Mouse (Mus musculus): Measurements from ENCODE around the gene Bcl2.
A peak's percentile ranks its signal among the peaks of the same experiment; 100 is the strongest.
"Not testable (repeated sequence)": the region's sequence is repeated elsewhere in the genome, so short reads cannot be mapped to it uniquely, and the experiment has no call there.

The Bcl2 gene

DNA sequence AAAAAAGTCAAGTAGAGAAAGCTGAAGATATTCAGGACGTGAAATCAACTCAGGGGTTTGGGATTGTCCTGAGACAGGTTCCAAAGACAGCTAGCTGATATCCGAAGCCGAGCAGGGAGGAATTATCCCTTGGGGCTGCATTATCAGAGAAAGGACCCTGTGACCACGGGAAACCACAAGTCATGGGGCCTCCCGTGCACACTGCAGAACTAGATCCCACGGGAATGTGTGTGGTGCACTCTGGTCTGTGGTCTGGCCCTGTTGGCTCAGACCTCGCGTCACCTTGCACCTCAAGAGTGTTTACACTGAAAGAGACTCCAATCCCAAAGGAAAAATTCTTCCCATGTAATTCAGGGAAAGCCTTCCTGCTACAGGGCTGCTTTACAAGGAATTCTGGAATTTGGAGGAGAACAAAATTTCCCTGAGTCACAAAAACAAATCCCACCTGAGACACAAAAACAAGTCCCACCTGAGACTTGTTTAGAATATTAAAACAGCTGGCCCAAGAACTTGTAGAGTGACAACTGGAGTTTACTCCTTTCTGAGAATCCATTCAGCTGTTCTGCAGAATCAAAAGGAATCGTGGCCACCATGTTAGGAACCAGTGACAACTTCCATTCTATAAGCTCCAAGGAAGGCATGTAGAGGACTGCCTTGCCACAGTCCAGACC is 158.4 kb downstream of the Bcl2 start:
- no peak for DNase-seq (ENCODE audit: low read depth)

- DNase-seq (ENCODE audit: low read depth), result no peak
These were observed 159.9 kb downstream of the Bcl2 start for GRCm38 (mm10) chr1:106553846-106554802.

GRCm38 (mm10) chr1:106552856-106553255 is 161.2 kb downstream of the Bcl2 start:
- no peak for DNase-seq (ENCODE audit: low read depth)

DNA sequence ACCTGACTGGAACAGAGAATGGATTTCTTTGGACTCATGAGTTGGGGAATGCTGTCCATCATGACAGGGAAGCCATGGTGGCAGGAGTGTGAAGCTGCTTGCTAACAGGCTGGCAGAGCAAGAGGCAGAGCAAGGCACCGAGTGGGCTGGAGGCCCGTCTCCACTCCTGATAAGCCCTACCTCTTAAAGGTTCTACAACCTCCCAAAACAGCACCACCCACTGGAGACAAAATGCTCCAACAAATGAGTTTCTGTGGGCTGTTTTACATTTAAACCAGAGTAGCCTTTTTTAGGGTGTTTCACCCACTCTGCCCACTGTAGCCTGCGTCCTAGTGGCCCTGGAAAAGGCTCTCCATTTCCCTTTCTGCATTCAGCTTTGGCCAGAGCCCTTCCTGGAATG is 163.5 kb downstream of the Bcl2 start:
- DNase-seq (ENCODE audit: low read depth), result no peak

DNA sequence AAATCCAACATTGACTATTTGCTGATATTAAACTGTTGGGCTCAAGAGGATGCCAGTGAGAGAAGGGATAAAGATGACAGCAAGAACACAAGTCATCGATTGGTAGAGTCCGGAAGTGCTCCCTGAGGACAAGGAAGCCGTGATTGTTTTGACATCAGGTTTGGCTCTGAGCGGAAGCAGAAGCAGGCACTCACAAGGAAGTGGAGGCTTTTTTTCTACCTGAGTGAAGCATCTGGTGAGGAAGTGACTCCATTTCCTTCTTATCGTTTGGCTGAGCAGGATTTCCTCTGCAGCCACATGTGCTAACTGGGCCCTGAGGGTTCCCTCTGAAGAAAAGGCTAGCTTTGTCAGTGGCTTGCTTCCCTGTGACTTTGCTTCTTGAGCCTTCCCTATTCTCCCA is 165.0 kb downstream of the Bcl2 start:
- no peak for DNase-seq (ENCODE audit: low read depth)

DNA sequence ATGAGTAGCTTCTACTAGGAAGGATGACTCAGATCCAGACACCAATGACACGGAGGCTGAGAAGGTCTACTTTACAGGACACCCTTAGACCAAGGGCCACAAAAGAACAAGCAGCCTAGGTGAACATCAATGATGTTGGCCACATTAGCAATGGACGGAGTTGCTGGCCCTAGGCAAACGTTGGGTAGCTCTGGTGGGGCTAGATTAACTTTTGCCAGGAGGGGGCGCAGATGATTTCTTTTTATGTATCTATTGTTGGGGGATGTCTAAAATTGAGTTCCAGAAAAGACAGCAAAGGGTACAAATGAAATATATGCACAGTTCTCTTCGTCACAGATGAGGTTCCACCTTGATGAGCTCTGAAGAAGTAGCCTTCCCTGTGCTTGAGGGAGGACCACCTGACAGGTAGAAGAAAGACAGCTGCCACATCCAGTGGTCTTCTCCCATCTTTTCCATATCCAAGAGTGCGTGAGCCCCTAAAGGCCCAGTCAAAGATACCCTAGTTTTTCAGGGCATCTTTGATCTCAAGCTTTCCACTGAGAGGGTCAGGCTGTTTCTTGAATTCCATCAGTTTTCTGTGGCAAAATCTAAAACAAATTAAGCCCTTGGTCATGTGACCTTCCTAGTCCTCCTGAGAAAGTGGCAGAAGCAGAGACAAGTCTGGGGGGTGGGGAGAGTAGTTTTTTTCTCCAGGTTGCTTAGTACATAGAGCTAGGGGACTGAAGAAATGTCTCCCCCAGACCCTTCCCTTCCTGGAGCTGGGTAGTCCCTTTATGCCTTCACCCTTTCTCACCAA is 169.1 kb downstream of the Bcl2 start:
- peak; percentile 75 for DNase-seq (ENCODE audit: low read depth)

GRCm38 (mm10) chr1:106542731-106543130 is 171.3 kb downstream of the Bcl2 start:
- DNase-seq (ENCODE audit: low read depth), result peak; percentile 31

DNA sequence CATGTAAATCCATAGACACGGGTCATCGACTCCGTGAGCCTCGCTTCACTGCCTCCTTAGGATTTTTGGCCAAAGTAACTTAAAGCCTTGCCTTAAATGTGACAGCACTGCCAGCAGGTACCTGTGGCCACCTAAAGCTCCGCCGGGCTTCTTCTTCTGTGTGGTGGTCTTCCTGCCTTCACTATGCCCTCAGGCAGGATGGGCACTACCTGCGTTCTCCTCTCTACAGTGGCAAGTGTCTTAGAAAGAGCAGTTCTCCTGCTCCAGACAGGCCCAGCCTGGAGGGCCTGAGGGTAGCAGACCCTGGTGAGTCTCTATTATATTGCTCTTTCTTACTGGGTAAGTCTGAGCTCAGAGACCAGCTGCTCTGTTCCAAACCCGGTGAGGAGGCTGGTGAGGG is 172.2 kb downstream of the Bcl2 start:
- no peak for DNase-seq (ENCODE audit: low read depth)

- no peak for DNase-seq (ENCODE audit: low read depth)
These were observed 173.9 kb downstream of the Bcl2 start for GRCm38 (mm10) chr1:106540130-106540529.

- no peak for DNase-seq (ENCODE audit: low read depth)
These were observed 175.0 kb downstream of the Bcl2 start for GRCm38 (mm10) chr1:106539029-106539428.

- DNase-seq (ENCODE audit: low read depth), result not testable (repeated sequence)
These were observed 179.2 kb downstream of the Bcl2 start for GRCm38 (mm10) chr1:106534835-106535234.

DNA sequence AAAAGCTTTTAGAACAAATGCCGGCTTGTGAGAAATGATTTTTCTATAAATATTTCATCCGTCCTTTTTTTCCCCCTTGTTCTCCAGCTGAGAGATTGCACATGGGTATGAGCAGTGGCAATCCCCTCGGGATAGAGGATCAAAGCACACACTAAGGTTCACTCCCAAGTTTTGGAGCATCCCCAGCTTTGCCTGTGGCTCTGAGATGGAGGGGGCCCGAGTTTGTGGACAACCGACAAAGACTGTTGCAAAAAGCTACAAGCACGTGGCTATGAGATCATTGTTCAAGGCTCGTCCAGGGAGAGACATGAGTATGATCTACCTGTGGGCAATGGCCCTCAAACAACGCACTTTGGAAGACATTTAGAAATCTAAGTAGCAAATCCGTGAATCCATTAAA is 184.5 kb downstream of the Bcl2 start:
- no peak for DNase-seq (ENCODE audit: low read depth)

DNA sequence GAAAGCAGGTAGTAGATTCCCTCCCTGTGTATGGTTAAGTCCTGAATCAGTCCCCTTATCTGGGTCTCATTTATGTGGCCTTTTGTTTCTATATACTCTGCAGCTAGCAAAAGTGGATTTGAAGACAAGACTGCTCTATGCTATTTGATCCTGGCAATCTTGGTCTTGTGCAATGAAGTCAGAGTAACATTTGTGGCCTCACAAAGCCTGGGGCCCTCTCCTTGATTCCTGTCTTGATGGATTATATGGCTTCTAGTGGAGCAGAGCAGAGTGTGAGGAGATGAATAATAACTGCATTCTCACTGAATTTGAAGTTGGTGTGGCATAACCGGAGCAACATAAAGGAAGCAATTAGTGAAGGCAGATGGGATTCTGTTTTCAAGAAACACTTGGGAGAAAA is 186.5 kb downstream of the Bcl2 start:
- no peak for DNase-seq (ENCODE audit: low read depth)

DNA sequence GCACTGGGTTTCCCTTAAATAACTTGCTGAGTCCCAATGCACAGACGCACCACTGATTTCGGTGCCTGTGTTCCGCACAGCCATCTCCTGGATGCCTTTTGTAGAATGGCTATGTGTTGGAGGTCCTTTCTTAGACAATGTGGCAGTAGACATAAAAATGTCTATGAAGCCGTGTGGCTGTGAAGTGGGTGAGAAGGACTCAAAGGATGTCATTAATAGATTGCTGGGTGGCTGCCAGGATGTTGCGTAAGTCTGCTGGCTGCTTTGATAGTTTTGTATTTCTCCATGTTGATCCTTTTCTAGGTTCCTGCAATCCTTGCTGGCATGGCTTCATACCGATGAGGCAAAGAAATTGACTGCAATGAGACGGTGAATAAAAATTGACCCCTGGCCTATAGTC is 187.3 kb downstream of the Bcl2 start:
- DNase-seq (ENCODE audit: low read depth), result no peak

DNA sequence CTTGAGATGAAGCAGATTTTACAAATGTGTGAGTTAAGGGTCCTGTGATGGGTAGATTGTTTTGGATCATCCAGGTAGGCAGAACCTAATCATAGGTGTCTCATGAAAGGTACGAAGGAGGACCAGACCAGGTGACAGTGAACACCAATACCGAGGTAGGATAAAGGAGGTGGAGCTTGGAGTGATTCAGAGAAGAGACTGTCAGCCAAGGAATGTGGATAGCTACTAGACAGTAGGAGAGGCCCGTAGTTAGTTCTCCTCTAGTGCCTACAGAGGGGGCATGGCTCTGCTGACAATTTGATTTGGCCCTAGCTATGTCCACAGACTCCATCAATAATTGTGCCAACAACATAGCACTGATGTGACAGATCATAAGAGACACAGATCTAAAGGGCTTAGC is 188.0 kb downstream of the Bcl2 start:
- no peak for DNase-seq (ENCODE audit: low read depth)

DNA sequence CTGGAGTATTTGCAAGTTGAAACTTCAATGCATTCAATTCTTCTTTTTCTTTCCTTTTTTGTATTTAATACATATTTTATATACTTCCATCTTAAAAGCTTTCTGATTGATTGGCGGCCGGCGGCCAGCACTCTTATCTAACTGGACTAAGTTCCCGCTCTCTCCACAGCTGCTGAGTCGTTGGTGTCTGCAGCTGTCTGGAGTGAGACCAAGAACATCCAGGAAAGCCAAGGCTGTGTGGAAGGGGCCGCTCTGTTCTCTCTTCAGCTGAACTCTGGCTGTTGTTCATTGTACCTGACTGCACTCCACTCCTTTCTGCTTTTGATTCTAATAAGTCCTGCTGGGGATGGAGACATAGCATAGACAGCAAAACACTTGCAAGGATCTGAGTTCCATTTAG is 190.3 kb downstream of the Bcl2 start:
- DNase-seq (ENCODE audit: low read depth), result no peak

GRCm38 (mm10) chr1:106523009-106523408 is 191.1 kb downstream of the Bcl2 start:
- peak; percentile 52 for DNase-seq (ENCODE audit: low read depth)

DNA sequence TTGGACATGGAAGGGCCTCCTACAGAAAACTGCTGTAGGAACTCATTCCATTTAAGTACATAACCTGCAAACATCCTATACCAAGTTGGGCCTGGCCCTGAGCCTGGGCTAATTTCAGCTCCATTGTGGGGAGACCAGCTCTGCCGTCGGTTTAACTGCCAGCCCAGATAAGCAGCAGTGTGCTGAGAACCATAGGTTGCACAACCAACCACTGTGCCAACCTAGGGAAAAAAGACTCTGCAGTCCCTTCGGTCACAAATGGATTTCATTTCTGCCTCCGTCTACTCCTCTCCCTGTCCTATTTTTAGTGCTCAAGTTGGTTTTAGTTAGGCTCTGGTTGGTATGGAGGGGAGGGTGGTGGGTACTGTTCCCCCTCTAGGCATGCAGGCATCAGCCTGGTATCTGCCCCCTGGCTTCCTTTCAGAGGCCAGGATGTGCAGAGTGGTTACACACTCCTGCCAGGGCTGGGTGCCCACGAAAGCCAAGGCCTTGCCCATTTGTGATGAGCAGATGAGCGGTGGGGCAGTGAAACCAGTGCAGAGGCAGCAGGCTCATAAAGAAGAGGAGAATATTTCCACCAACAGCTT is 196.4 kb downstream of the Bcl2 start:
- no peak for DNase-seq (ENCODE audit: low read depth)

- DNase-seq (ENCODE audit: low read depth), result no peak
These were observed 197.0 kb downstream of the Bcl2 start for GRCm38 (mm10) chr1:106517099-106517498.

DNA sequence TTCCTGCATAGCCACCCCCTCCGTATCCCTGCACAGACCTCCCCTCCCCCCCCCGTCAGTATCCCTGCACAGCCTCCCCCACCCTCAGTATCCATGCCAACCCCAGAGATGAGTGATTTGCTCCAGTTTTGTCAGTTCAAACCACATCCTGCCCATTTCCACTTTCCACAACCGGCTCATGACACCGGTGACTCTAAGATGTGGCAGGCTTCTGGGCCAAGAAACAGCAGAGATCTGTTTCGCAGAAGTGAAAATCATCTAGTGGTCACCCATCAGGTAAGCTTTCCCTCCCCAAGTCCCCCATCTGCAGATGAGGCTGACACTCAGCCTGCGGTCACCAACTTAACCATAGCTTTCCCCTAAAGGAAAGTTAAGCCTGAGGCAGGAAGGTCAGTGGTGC is 198.5 kb downstream of the Bcl2 start:
- peak; percentile 78 for DNase-seq (ENCODE audit: low read depth)

- no peak for DNase-seq (ENCODE audit: low read depth)
These were observed 200.0 kb downstream of the Bcl2 start for GRCm38 (mm10) chr1:106513890-106514643.
